Mouse (Mus musculus): ENCODE results near the gene Snrk.
A peak's percentile ranks its signal among the peaks of the same experiment; 100 is the strongest.

- peak; percentile 31 for TF ChIP-seq CTCF (IDR thresholded peaks at IDR 0.05; ENCODE audit: low read depth, low read length)
- TF ChIP-seq EP300 (IDR thresholded peaks at IDR 0.05; ENCODE audit: insufficient read depth, low read depth, low read length), result no peak
Observed at GRCm38 (mm10) chr9:122204508-122204907, 87.4 kb downstream of the Snrk start.

All from ES-Bruce4 (cell line).